Mouse (Mus musculus) MEL (cell line): ENCODE measurements around the gene Pnldc1.

Experiments used
- CHD1 ChIP-seq: IDR thresholded peaks from 2 replicates; pipeline ENCODE4 v1.6.1; 2012; ENCODE audit warnings: low read depth, mild to moderate bottlenecking, inconsistent platforms, low read length, improper control_type of control experiment
- CHD2 ChIP-seq: IDR thresholded peaks from 2 replicates; pipeline ENCODE4 v1.6.1; 2011; ENCODE audit warnings: low read length, improper control_type of control experiment
- CTCF ChIP-seq, 3 experiments: IDR thresholded peaks in 2 of 3; conservative IDR thresholded peaks in 1 of 3; 2 replicates each; pipeline ENCODE4 v1.5.1; 2011 to 2012; ENCODE audit warnings: low read length in 3 of 3, low read depth in 2 of 3, mild to moderate bottlenecking in 2 of 3, improper control_type of control experiment in 1 of 3, inconsistent platforms in 1 of 3, mixed read lengths in 1 of 3, moderate library complexity in 1 of 3; ENCODE audit not compliant: control insufficient read depth in 1 of 3, insufficient read depth in 1 of 3, poor library complexity in 1 of 3, severe bottlenecking in 1 of 3
- EP300 ChIP-seq, 2 experiments: IDR thresholded peaks; 2 replicates each; pipeline ENCODE4 v1.6.1; 2011; ENCODE audit warnings: improper control_type of control experiment in 2 of 2, low read length in 2 of 2, low read depth in 1 of 2, mild to moderate bottlenecking in 1 of 2
- JUND ChIP-seq: IDR thresholded peaks from 2 replicates; pipeline ENCODE4 v1.6.1; 2011; ENCODE audit warnings: low read depth, mild to moderate bottlenecking, improper control_type of control experiment, low read length
- MEF2A ChIP-seq: IDR thresholded peaks from 2 replicates; pipeline ENCODE4 v1.6.1; 2014; ENCODE audit warnings: low read depth, mild to moderate bottlenecking, inconsistent platforms, low read length, improper control_type of control experiment; ENCODE audit not compliant: poor library complexity, insufficient replicate concordance, severe bottlenecking; ENCODE audit errors: extremely low read depth
- MXI1 ChIP-seq: IDR thresholded peaks from 2 replicates; pipeline ENCODE4 v1.6.1; 2011; ENCODE audit warnings: mild to moderate bottlenecking, low read depth, low read length, improper control_type of control experiment
- POLR2A ChIP-seq, 2 experiments: IDR thresholded peaks; 2 replicates each; pipeline ENCODE4 v1.6.1; 2011 to 2012; ENCODE audit warnings: low read length in 2 of 2, mild to moderate bottlenecking in 2 of 2, control low read depth in 1 of 2, improper control_type of control experiment in 1 of 2, low read depth in 1 of 2, moderate library complexity in 1 of 2; ENCODE audit not compliant: control insufficient read depth in 1 of 2, insufficient read depth in 1 of 2, poor library complexity in 1 of 2
- POLR2AphosphoS2 ChIP-seq: IDR thresholded peaks from 2 replicates; pipeline ENCODE4 v1.6.1; 2011; ENCODE audit warnings: low read length, improper control_type of control experiment
- SMC3 ChIP-seq: IDR thresholded peaks from 2 replicates; pipeline ENCODE4 v1.6.1; 2011; ENCODE audit warnings: low read depth, low read length, improper control_type of control experiment
- TAL1 ChIP-seq: IDR thresholded peaks from 2 replicates; pipeline ENCODE4 v1.6.1; 2012; ENCODE audit warnings: mild to moderate bottlenecking, inconsistent platforms, low read length, moderate library complexity, mixed read lengths
- TCF12 ChIP-seq: IDR thresholded peaks from 2 replicates; pipeline ENCODE4 v1.6.1; 2014; ENCODE audit warnings: low read depth, mild to moderate bottlenecking, inconsistent platforms, low read length, improper control_type of control experiment, moderate library complexity
- ZC3H11A ChIP-seq: IDR thresholded peaks from 2 replicates; pipeline ENCODE4 v1.6.1; 2012; ENCODE audit warnings: low read depth, mild to moderate bottlenecking, inconsistent platforms, low read length, improper control_type of control experiment
- ZKSCAN1 ChIP-seq: IDR thresholded peaks from 2 replicates; pipeline ENCODE4 v1.6.1; 2012; ENCODE audit warnings: low read depth, mild to moderate bottlenecking, inconsistent platforms, low read length, improper control_type of control experiment, moderate library complexity

- TF ChIP-seq ZC3H11A, result no peak
- TF ChIP-seq CTCF (IDR thresholded peaks at IDR 0.05 in 2 of 3, conservative IDR thresholded peaks at IDR 0.05 in 1 of 3; ENCODE audit: control insufficient read depth in 1 of 3, insufficient read depth in 1 of 3, low read depth in 2 of 3, low read length in 3 of 3, poor library complexity in 1 of 3, severe bottlenecking in 1 of 3), result no peak
- no peak for TF ChIP-seq POLR2AphosphoS2
- TF ChIP-seq TAL1, result no peak
- no peak for TF ChIP-seq JUND
- TF ChIP-seq EP300 (IDR thresholded peaks at IDR 0.05; ENCODE audit: low read depth in 1 of 2, low read length in 2 of 2), result no peak
- no peak for TF ChIP-seq CHD2
- no peak for TF ChIP-seq POLR2A (IDR thresholded peaks at IDR 0.05; ENCODE audit: control insufficient read depth in 1 of 2, insufficient read depth in 1 of 2, low read depth in 1 of 2, low read length in 2 of 2, poor library complexity in 1 of 2)
- no peak for TF ChIP-seq MEF2A
- TF ChIP-seq MXI1, result no peak
- TF ChIP-seq ZKSCAN1, result no peak
- TF ChIP-seq CHD1, result no peak
- TF ChIP-seq SMC3, result no peak
- TF ChIP-seq TCF12, result no peak
These were observed 55.6 kb downstream of the Pnldc1 start for GRCm38 (mm10) chr17:12854386-12854785.
